Mouse (Mus musculus): ENCODE measurements around the gene Hps4.
"Not testable (repeated sequence)": the region's sequence is repeated elsewhere in the genome, so short reads cannot be mapped to it uniquely, and the experiment has no call there.

The Hps4 gene

GRCm38 (mm10) chr5:112342463-112343204 lies at the start of gene Hps4, which contains the start of gene Srrd:
Hps4 (plus strand) TSS chr5:112343083.
Srrd (minus strand) TSS chr5:112343040.
- DNase-seq = peak; percentile 89

GRCm38 (mm10) chr5:112293800-112294199 lies 49.1 kb upstream of the Hps4 start:
- no peak for DNase-seq

- no peak for DNase-seq
Measured at GRCm38 (mm10) chr5:112294696-112295095, 48.2 kb upstream of the Hps4 start.

DNA sequence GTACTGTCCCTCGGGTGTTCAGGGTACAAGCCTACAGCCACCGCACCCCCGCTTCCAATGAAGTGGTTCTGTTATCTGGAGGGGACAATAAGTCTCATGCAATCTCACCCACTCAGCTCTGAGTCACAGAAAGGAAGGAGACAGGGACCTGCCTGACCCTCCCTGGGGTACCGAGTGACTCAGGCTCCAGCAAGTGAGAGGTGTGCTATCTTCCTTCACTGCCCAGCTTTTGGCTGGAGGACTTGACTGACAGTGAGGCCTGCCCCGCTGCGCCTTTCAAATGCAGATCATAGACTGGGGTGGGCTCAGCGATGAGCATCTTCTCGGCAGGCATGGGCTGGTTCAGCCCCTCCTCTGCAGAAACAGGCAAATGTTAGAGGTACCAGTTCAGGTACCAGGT lies 47.7 kb upstream of the Hps4 start:
- no peak for DNase-seq

- no peak for DNase-seq
Measured at GRCm38 (mm10) chr5:112295564-112295963, 47.3 kb upstream of the Hps4 start.

GRCm38 (mm10) chr5:112296404-112297181 lies 46.3 kb upstream of the Hps4 start:
- DNase-seq = no peak

DNA sequence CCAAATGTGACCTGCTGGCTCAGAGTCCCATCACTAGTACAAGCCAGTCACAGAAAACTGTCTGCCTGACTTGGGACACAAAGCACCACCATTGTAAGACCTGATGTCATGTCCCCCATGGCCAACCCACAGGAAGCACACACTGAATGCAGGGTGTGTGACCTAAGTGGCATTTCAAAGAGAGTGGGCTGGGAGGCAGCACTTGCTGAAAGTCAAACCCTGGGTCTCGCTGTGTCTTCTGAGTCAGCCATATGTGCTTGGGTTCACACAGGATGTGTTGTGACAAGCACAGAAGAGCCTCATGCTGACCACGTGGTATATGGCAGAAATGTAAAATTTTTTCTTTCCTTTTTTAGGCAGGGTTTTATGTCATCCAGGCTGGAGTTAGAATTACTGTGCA lies 45.6 kb upstream of the Hps4 start:
- DNase-seq = no peak

GRCm38 (mm10) chr5:112298226-112298988 lies 44.5 kb upstream of the Hps4 start:
- no peak for DNase-seq

GRCm38 (mm10) chr5:112299399-112299798 lies 43.5 kb upstream of the Hps4 start:
- no peak for DNase-seq

DNA sequence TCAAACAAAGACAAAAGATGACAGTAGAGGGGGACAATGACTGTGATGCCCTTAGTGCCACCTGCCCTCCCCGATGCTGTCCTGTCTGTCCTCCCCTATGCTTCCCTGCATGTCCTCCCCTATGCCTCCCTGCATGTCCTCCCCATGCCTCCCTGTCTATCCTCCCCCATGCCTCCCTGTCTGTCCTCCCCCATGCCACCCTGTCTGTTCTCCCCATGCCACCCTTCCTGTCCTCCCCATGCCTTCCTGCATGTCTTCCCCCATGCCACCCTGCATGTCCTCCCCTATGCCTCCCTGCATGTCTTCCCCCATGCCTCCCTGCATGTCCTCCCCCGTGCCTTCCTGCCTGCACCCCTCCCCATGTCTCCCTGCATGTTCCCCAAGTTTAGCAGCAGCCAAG lies 42.8 kb upstream of the Hps4 start:
- no peak for DNase-seq

- DNase-seq = no peak
Measured at GRCm38 (mm10) chr5:112300721-112301308, 42.1 kb upstream of the Hps4 start.

- DNase-seq = no peak
Measured at GRCm38 (mm10) chr5:112301694-112302093, 41.2 kb upstream of the Hps4 start.

DNA sequence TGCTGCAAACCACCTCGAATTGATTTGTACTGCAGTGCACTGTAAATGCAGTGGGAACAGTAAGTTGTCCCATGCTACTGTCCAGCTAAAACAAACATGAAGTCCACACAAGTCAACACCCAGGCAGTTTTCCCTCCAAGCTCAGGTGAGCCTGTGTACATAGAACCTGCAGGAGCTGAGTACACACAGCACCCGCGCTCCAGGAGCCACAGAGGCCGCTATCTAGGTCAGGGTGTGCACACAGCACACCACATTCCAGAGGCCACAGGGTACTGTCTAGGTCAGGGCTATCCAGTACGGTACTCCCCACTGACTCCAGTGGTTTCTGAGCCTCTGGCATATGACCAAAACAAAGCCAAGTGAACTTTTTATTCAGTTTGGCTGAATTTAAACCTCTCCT lies 40.6 kb upstream of the Hps4 start:
- no peak for DNase-seq

- DNase-seq = no peak
Measured at GRCm38 (mm10) chr5:112305842-112306241, 37.0 kb upstream of the Hps4 start.

- no peak for DNase-seq
Measured at GRCm38 (mm10) chr5:112313222-112313885, 29.5 kb upstream of the Hps4 start.

- no peak for DNase-seq
Measured at GRCm38 (mm10) chr5:112316468-112316867, 26.4 kb upstream of the Hps4 start.

GRCm38 (mm10) chr5:112317328-112317727 lies 25.6 kb upstream of the Hps4 start:
- DNase-seq = no peak

GRCm38 (mm10) chr5:112319343-112319742 lies 23.5 kb upstream of the Hps4 start:
- DNase-seq = not testable (repeated sequence)

- DNase-seq = no peak
Measured at GRCm38 (mm10) chr5:112320379-112320778, 22.5 kb upstream of the Hps4 start.

GRCm38 (mm10) chr5:112320936-112321335 lies 21.9 kb upstream of the Hps4 start:
- peak; percentile 55 to 56 for DNase-seq

DNA sequence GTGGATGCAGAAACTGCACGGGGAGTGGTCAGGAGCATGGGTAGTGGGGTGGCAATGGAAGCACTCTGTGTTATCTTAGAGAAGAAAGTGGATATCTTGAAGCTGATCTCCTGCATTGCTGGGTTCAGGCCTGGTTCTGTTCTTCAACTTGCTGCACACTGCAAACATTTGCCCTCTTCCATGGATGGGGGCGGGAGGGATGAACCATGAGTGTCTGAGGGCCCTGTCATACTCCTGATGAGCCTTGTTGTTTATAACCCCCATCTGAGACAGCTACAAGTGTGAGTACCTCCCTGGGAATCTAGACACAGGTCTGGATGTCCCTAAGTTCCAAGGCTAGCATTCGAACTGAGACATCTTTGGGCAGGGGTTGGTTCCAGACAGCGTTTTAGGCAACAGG lies 21.5 kb upstream of the Hps4 start:
- DNase-seq = no peak

GRCm38 (mm10) chr5:112323246-112323645 lies 19.6 kb upstream of the Hps4 start:
- no peak for DNase-seq
